Mouse (Mus musculus): Measurements from ENCODE around the gene Slc7a6os.

- TF ChIP-seq CTCF (IDR thresholded peaks at IDR 0.05; ENCODE audit: insufficient read depth, low read length), result no peak
- no peak for TF ChIP-seq POLR2A (IDR thresholded peaks at IDR 0.05; ENCODE audit: borderline replicate concordance, extremely low read depth, low read depth, low read length)
These were observed 8.9 kb upstream of the Slc7a6os start for GRCm38 (mm10) chr8:106219620-106220019.
